Mouse (Mus musculus) intestine, postnatal 0 days (tissue): ENCODE data around the gene Tmbim1. TPM values are rescaled to one million over a fixed set of nuclear protein-coding genes. Genes with fewer than 3 reads are reported as not detected.

Source experiments
- ATAC-seq: fragments of 200-750 bp; cut with Nextera tagmentation; 2 replicates; pipeline ENCODE4 v1.8.0; 2017; ENCODE audit warnings: mild to moderate bottlenecking, moderate TSS enrichment, moderate library complexity
- H3K27ac ChIP-seq: fragments of 300-500 bp; sonication (generic); 2 replicates; pipeline ENCODE4 v1.5.1; 2014; ENCODE audit warnings: mild to moderate bottlenecking, low read depth, low read length, moderate library complexity
- H3K27me3 ChIP-seq: fragments of 300-500 bp; sonication (generic); replicated peaks from 2 replicates; pipeline ENCODE4 v1.6.1; 2014; ENCODE audit warnings: low read length, mixed read lengths; ENCODE audit not compliant: control insufficient read depth, insufficient read depth
- H3K36me3 ChIP-seq: fragments of 300-500 bp; sonication (generic); 2 replicates; pipeline ENCODE4 v1.6.1; 2014; ENCODE audit warnings: mild to moderate bottlenecking, moderate library complexity; ENCODE audit not compliant: control insufficient read depth, insufficient read depth
- H3K4me1 ChIP-seq: fragments of 300-500 bp; sonication (generic); replicated peaks from 2 replicates; pipeline ENCODE4 v1.6.1; 2014; ENCODE audit warnings: antibody characterized with exemption, low read length, mixed read lengths; ENCODE audit not compliant: control insufficient read depth, insufficient read depth
- H3K4me2 ChIP-seq: fragments of 300-500 bp; sonication (generic); replicated peaks from 2 replicates; pipeline ENCODE4 v1.6.1; 2014; ENCODE audit warnings: low read depth, mild to moderate bottlenecking, moderate library complexity
- H3K4me3 ChIP-seq: fragments of 300-500 bp; sonication (generic); 2 replicates; pipeline ENCODE4 v1.5.1; 2014; ENCODE audit warnings: low read depth, low read length
- H3K9ac ChIP-seq: fragments of 300-500 bp; sonication (generic); 2 replicates; pipeline ENCODE4 v1.6.1; 2014; ENCODE audit warnings: mild to moderate bottlenecking, low read depth, low read length
- H3K9me3 ChIP-seq: fragments of 300-500 bp; sonication (generic); 2 replicates; pipeline ENCODE4 v1.6.1; 2016; ENCODE audit warnings: mixed run types; ENCODE audit not compliant: control insufficient read depth
- CTCF ChIP-seq: sonication (generic); IDR thresholded peaks from 2 replicates; pipeline ENCODE4 v1.5.1; 2016; ENCODE audit warnings: low read depth, mild to moderate bottlenecking, control low read depth, antibody characterized with exemption, moderate library complexity
- WGBS: fragments of 180-500 bp; shearing (Covaris S2); extraction: QIAGEN DNeasy Blood & Tissue Kit; methylation state at CpG from one replicate; pipeline ENCODE4 v1.1.7; 2014; 5-methylcytosine and 5-hydroxymethylcytosine counted together
- polyA plus RNA-seq: library from polyadenylated mRNA; unstranded; fragments of >200 nt; fragmentation: Nextera tagmentation; extraction: Ambion mirVana; gene quantifications from 2 replicates; pipeline ENCODE4 v1.2.1, GENCODE M21; 2015

Gene Tmbim1
- polyA plus RNA-seq, 1 experiment from 2014 or later = 47.4 TPM

GRCm38 (mm10) chr1:74240832-74241231 is 64.6 kb downstream of the Tmbim1 start:
- Histone ChIP-seq H3K9ac (0 out of 2 replicates have a peak overlapping the region, but pooled peaks have one; percentile 34), H3K9me3 (no peaks in the 10 kb centered on the region), H3K4me3 (no peak overlapping the region), H3K27me3 (no peaks in the 10 kb centered on the region), H3K4me1 (peaks cover 18% of the 10 kb centered on the region), H3K27ac (peak overlapping the region; percentile 63; the same call in 1 of the 2 replicates), H3K4me2 (no peak overlapping the region), H3K36me3 (no peaks in the 10 kb centered on the region)
- WGBS = 38% methylated on average over 4 of the region's 4 CpGs
- TF ChIP-seq CTCF = no peak
- ATAC-seq = no peak

GRCm38 (mm10) chr1:74240311-74240710 is 65.1 kb downstream of the Tmbim1 start:
- Histone ChIP-seq H3K27ac (peak overlapping the region; percentile 63; the same call in 1 of the 2 replicates), H3K4me3 (no peak overlapping the region), H3K4me2 (no peak overlapping the region), H3K9ac (no peak overlapping the region), H3K4me1 (peaks cover 18% of the 10 kb centered on the region), H3K27me3 (no peaks in the 10 kb centered on the region), H3K36me3 (no peaks in the 10 kb centered on the region), H3K9me3 (no peaks in the 10 kb centered on the region)
- WGBS = 24% methylated on average over 6 of the region's 6 CpGs
- no peak for TF ChIP-seq CTCF
- ATAC-seq = no peak

- Histone ChIP-seq H3K9me3 (no peaks in the 10 kb centered on the region), H3K27me3 (no peaks in the 10 kb centered on the region), H3K9ac (peak overlapping the region; percentile 28; the same call in 1 of the 2 replicates), H3K4me3 (peak overlapping the region; percentile 100), H3K4me1 (peaks cover 18% of the 10 kb centered on the region), H3K4me2 (peak overlapping the region; percentile 67), H3K36me3 (no peaks in the 10 kb centered on the region), H3K27ac (peak overlapping the region; percentile 63)
- WGBS = 15% methylated on average over 11 of the region's 11 CpGs
- no peak for TF ChIP-seq CTCF
- no peak for ATAC-seq
Measured at GRCm38 (mm10) chr1:74239618-74240017, 65.8 kb downstream of the Tmbim1 start.

- Histone ChIP-seq H3K9me3 (no peaks in the 10 kb centered on the region), H3K27ac (peak overlapping the region; percentile 63), H3K4me2 (peak overlapping the region; percentile 67), H3K9ac (peak overlapping the region; percentile 28; the same call in 1 of the 2 replicates), H3K27me3 (no peaks in the 10 kb centered on the region), H3K4me3 (peak overlapping the region; percentile 100), H3K4me1 (peaks cover 18% of the 10 kb centered on the region), H3K36me3 (no peaks in the 10 kb centered on the region)
- 9% methylated on average over 7 of the region's 7 CpGs for WGBS
- ATAC-seq = peak; percentile 58
- no peak for TF ChIP-seq CTCF
Measured at GRCm38 (mm10) chr1:74239162-74239561, 66.3 kb downstream of the Tmbim1 start.

Other genes with a start within 250 kb of the Tmbim1 start
- 20.0 and 21.5 TPM in 2 replicates for gene Tns1, start 181.2 kb downstream of the Tmbim1 start, polyA plus RNA-seq
- gene Rufy4, start 180.1 kb downstream of the Tmbim1 start, polyA plus RNA-seq = 0.10 TPM in 1 of 2 replicates, not detected in the other
- gene Cxcr2, start 151.6 kb downstream of the Tmbim1 start, polyA plus RNA-seq = 0.07 TPM in 2 replicates
- not detected in 2 replicates for gene Cxcr1, start 111.0 kb downstream of the Tmbim1 start, polyA plus RNA-seq
- 528 and 529 TPM in 2 replicates for gene Arpc2, start 69.5 kb downstream of the Tmbim1 start, polyA plus RNA-seq
- 0.78 and 0.93 TPM in 2 replicates for gene Gpbar1, start 27.1 kb downstream of the Tmbim1 start, polyA plus RNA-seq
- gene Aamp, start 20.9 kb downstream of the Tmbim1 start, polyA plus RNA-seq = 130 and 136 TPM in 2 replicates
- gene Pnkd, start 20.7 kb downstream of the Tmbim1 start, polyA plus RNA-seq = 103 and 107 TPM in 2 replicates
- 0.25 and 0.33 TPM in 2 replicates for gene Catip, start 56.5 kb upstream of the Tmbim1 start, polyA plus RNA-seq
- gene Slc11a1, start 69.6 kb upstream of the Tmbim1 start, polyA plus RNA-seq = 3.8 and 4.3 TPM in 2 replicates
- 48.9 and 52.4 TPM in 2 replicates for gene Ctdsp1, start 85.9 kb upstream of the Tmbim1 start, polyA plus RNA-seq
- 217 and 244 TPM in 2 replicates for gene Vil1, start 103.8 kb upstream of the Tmbim1 start, polyA plus RNA-seq
- gene Cnot9, start 200.4 kb upstream of the Tmbim1 start, polyA plus RNA-seq = 30.7 and 30.8 TPM in 2 replicates
- 0.38 TPM in 2 replicates for gene Plcd4, start 237.3 kb upstream of the Tmbim1 start, polyA plus RNA-seq
- 9.2 and 9.4 TPM in 2 replicates for gene Usp37, start 238.7 kb upstream of the Tmbim1 start, polyA plus RNA-seq